Mouse (Mus musculus) left cerebral cortex, postnatal 10 days (tissue): ENCODE measurements at regions not wholly inside any gene's neighbourhood (a gene's known extent, or its start where the extent isn't known, plus 50 kb on each side); places are given as distances from the start of the nearest gene placed in this dataset.

ENCODE experiments used
- DNase-seq, 2 experiments: peaks; one replicate each; pipeline ENCODE4 v3.0.0; 2021 to 2022; ENCODE audit warnings: low spot score in 2 of 2, mixed read lengths in 1 of 2; ENCODE audit errors: extremely low spot score in 1 of 2
- intact Hi-C: fragments of 180-260 bp; cut with DNase I; formaldehyde crosslinking; loops from one replicate; pipeline ENCODE4 v1.15.1; 2025

DNA sequence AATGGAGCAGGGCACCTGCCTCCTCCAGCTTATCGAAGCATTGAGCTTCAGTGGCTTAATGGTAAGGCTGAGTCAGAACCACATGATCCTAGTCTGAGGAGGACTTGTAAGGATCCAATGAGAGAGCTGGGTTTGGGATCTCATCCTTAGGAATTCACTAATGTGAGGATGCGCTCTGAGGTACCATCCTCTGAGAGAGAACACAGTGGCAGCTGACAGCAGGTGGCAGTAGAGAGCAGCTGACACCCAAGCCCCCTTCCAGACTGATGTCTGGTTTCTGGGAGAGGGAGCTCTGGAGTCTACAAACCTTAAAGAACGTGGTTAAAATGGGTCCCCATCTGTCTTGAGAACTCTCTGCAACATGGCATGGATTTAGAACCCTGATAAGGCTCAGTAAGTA, 137.8 kb downstream of the B3glct start:
- intact Hi-C loops, result loop anchor here (5.0 kb wide), 1 partner anchor 36 kb away; no protein-coding TSS in a partner anchor
- DNase-seq, result peak in 1 of 2 experiments; percentile 50

DNA sequence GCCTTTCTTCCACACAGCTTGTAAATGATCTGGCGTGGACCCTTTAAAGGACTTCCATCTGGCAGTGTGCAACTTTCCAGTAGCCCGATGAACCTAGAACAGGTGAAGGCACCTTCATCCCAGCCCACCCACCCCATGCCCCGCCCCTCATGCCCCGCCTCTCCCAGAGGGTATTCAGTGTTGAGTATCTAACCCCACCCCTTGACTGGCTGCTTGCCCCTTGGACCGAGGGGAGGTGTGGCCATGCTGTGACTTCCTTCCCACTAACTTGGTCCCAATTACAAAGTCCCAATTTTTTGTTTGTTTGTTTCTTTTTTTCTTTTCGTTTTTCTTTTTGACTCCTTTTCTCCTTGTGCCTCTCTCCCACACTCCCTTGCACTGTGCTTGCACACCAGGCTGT, 140.8 kb downstream of the B3glct start:
- intact Hi-C loops, result loop anchor here (5.0 kb wide), 1 partner anchor 33 kb away; no protein-coding TSS in a partner anchor

GRCm38 (mm10) chr5:149823821-149824220, 145.8 kb downstream of the B3glct start:
- intact Hi-C loops, result no loop called here
- no peak for DNase-seq

More for the DNA sequence above, 140.8 kb downstream of the B3glct start:
- DNase-seq, result no peak

- intact Hi-C loops, result no loop called here
- no peak for DNase-seq
These were observed 149.6 kb downstream of the B3glct start for GRCm38 (mm10) chr5:149827599-149827998.

DNA sequence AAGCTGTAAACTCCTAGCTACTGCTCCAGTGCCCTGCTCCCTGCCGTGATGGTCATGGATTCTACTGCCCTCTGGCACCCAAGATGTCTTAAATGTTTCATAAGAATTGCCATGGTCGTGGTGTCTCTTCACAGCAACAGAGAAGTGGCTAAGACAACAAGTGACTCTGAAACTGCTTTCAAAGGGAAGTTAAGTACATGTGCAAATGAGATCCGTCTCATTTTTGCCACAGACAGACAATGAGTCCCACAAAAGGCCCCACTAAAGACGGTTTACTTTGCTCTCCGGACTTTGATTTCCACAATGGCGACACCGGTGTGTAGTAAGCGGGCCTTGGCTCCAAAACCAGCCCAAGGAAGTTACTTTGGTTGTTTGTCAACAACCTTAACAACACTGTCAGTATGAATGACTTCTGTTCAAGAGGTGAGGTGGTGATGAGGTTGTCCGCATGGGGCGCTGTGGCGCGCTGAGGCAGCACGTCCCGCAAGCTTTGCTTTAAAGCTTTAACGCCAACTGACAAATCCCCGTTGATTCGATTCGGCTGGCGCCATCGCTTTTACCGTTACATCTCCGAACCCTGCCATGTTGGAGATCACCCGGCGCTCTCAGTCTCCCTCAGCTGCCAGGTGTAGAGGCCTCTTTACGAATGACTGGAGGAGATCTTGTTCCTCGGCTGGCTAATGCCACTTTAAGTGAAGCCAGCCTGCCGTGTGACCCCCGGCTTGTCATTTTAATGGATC, 153.3 kb downstream of the B3glct start:
- peak; percentile 71 to 78 for DNase-seq
- intact Hi-C loops, result no loop called here

- intact Hi-C loops, result no loop called here
- DNase-seq, result no peak
These were observed 159.3 kb downstream of the B3glct start for GRCm38 (mm10) chr5:149837379-149837778.

DNA sequence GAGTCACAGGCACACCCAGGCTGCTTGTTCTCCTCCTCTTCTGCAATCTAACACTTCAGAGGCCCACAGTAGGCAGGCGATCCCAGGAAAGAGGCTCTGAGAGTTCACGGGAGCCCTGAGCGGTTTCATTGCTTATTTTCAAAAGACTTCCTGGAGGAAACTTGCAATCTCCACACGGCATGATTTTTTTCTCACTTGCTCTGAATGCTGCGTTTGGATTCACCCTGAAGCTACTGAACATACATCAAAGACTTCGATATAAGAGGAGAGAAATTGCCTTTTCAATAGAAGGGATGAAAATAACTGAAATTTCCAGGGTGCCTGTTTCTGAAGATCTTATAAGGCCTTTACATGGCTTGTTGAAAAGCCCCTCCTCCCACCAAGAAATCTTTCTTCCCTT, 164.5 kb downstream of the B3glct start:
- intact Hi-C loops, result no loop called here
- DNase-seq, result no peak

DNA sequence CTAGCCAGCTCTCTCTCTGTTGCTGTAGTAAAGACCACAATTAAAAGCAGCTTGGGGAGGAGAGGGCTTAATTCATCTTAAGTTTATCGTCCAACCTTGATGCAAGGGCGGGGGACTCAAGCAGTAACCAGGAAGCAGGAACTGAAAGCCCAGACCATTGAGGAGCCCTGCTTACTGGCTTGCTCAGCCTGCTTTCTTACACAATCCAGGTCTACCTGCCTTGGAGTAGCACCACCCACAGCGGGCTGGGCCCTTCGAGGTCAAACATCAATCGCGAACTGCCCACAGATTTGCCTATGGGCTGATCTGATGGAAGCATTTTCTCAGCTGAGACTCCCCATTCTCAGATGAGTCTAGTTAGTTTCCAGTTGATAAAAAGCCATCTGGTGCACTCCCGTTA, 165.3 kb downstream of the B3glct start:
- intact Hi-C loops, result no loop called here
- DNase-seq, result no peak

DNA sequence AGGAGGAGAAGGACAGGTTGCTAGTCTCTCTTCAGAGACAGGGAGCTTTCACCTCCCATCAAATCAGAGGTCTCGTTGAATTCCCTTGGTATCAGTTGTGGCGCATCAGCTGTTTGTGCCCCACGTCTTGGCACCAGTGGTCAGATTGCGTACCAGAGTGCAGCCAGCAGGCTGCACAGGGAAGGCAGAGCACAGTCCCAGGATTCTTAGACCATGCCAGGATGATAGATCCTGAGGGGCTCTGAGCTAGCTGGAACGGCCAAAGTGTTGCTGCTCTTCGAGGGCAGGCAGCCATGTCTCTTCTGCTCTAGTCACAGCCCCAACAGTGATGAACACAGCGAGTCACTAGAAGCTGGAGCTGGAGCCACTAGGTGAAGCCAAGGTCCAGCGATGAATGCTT, 167.2 kb downstream of the B3glct start:
- intact Hi-C loops, result no loop called here
- DNase-seq, result no peak

GRCm38 (mm10) chr5:149848465-149848864, 170.0 kb upstream of the Rxfp2 start:
- intact Hi-C loops, result no loop called here
- no peak for DNase-seq

- intact Hi-C loops, result loop anchor here (5.0 to 10.0 kb wide), 3 partner anchors 34 to 139 kb away; no protein-coding TSS in a partner anchor
- DNase-seq, result peak; percentile 63 to 73
These were observed 167.5 kb upstream of the Rxfp2 start for GRCm38 (mm10) chr5:149851011-149851410.

- intact Hi-C loops, result loop anchor here (5.0 to 10.0 kb wide), 3 partner anchors 35 to 140 kb away; no protein-coding TSS in a partner anchor
- DNase-seq, result no peak
These were observed 166.0 kb upstream of the Rxfp2 start for GRCm38 (mm10) chr5:149852516-149852915.

- DNase-seq, result no peak
- intact Hi-C loops, result loop anchor here (10.0 kb wide), 1 partner anchor 111 kb away; no protein-coding TSS in a partner anchor
These were observed 162.4 kb upstream of the Rxfp2 start for GRCm38 (mm10) chr5:149856101-149856500.

GRCm38 (mm10) chr5:149857019-149857418, 161.5 kb upstream of the Rxfp2 start:
- no peak for DNase-seq
- intact Hi-C loops, result loop anchor here (10.0 kb wide), 1 partner anchor 112 kb away; no protein-coding TSS in a partner anchor

- DNase-seq, result peak; percentile 26 to 65
- intact Hi-C loops, result loop anchor here (2.0 to 5.0 kb wide), 2 partner anchors 136 to 159 kb away; no protein-coding TSS in a partner anchor
These were observed 156.9 kb upstream of the Rxfp2 start for GRCm38 (mm10) chr5:149861489-149861962.

DNA sequence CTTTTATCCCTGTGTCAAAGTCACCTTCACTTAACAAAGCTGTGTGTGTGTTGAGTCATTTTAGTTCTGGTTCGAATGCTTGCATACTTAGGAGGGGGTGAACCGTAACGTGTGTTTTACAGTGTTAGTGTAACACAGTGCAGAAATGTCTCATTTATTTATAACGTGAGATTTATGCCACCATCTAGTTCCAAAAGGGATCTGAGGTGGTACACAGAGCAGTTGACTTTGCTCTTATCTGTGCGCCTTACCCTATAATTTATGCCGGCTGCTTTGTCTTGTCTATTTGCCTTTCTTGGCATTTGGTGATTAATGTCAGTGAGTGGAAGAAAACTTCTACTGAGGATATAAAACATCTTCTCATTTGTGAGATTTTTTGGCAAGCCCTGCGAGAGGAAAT, 150.5 kb upstream of the Rxfp2 start:
- intact Hi-C loops, result no loop called here
- no peak for DNase-seq

DNA sequence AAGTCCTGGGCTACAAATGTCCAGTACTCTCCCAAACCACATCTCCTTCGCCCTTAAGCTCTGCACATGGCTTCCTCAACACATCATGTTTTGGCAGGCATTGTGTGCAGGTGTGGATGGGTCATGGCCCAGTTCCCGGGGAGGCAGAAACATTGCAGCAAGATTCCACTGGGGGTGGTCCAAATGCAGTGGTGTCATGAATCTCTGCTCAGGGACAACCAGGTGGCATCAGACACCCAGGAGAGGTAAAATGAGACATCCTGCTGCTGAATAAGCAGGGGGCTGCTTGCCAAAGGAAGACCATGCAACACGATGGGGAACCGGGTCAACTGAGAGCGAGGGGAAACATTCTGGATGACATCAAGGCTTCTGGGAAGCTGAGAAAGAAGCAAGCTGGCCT, 149.0 kb upstream of the Rxfp2 start:
- DNase-seq, result no peak
- intact Hi-C loops, result no loop called here

DNA sequence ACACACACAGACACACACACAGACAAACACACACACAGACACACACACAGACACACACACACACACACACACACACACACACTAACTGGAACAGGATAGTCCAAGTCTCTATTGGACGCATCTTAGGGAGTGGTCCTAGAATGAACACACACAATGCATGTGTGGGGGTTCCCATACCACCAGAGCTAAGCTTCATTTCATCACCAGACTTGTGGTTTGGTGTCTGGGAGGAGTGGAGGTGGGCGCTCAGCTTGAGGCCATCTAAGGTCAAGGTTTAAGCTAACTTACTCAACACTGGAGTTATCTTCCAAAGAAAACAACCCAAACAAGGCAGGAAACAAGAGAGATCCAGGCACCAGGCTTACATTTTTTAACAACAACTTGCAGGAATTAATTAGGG, 147.9 kb upstream of the Rxfp2 start:
- intact Hi-C loops, result no loop called here
- DNase-seq, result no peak

DNA sequence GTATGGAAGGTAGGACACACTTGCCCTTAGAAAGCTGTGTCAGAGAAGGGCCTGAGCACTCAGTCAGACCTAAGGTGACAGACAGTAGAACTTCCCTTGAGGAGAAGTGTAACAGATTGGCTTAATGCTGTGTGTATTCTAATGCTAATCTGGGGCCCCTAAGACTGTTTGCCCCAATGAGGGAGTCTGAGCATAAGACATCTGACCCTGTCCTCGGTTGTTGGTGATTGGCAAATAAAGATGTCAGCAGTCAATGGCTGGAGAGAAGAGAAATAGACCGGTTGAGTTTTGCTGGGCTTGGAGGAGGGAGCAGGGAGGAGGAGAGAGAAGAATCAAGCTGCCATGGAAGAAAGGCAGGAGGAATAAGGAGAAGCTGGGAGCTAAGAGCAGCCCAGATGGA, 147.0 kb upstream of the Rxfp2 start:
- intact Hi-C loops, result no loop called here
- no peak for DNase-seq

- intact Hi-C loops, result no loop called here
- DNase-seq, result peak in 1 of 2 experiments; percentile 35
These were observed 144.9 kb upstream of the Rxfp2 start for GRCm38 (mm10) chr5:149873482-149874002.
